Mouse (Mus musculus) myocyte (in vitro differentiated cells): ENCODE results near the gene Ascl4. TPM values are rescaled to one million over a fixed set of nuclear protein-coding genes. Genes with fewer than 3 reads are reported as not detected.

Source experiments
- H3K27me3 ChIP-seq: one replicate; pipeline ENCODE4 v1.6.1; 2011; ENCODE audit not compliant: control insufficient read depth, insufficient read depth, insufficient read length
- H3K36me3 ChIP-seq: one replicate; pipeline ENCODE4 v1.6.1; 2011; ENCODE audit not compliant: control insufficient read depth, insufficient read depth
- H3K4me2 ChIP-seq: one replicate; pipeline ENCODE4 v1.6.1; 2011; ENCODE audit warnings: low read depth, control low read depth
- H3K4me3 ChIP-seq: one replicate; pipeline ENCODE4 v1.5.1; 2011; ENCODE audit warnings: mild to moderate bottlenecking, control low read depth, moderate library complexity
- H3K79me2 ChIP-seq: one replicate; pipeline ENCODE4 v1.6.1; 2011; ENCODE audit not compliant: control insufficient read depth, insufficient read depth
- H3ac ChIP-seq: one replicate; pipeline ENCODE4 v1.6.1; 2011; ENCODE audit not compliant: control insufficient read depth, insufficient read length
- CEBPB ChIP-seq: IDR thresholded peaks from 2 replicates; pipeline ENCODE4 v1.6.1; 2011; ENCODE audit warnings: mild to moderate bottlenecking, moderate library complexity; ENCODE audit not compliant: poor library complexity, insufficient read depth, severe bottlenecking
- E2F4 ChIP-seq: IDR thresholded peaks from one replicate; pipeline ENCODE4 v1.6.1; 2011; ENCODE audit warnings: mild to moderate bottlenecking, control low read depth, moderate library complexity; ENCODE audit not compliant: insufficient read depth
- MAX ChIP-seq: IDR thresholded peaks from one replicate; pipeline ENCODE4 v1.6.1; 2011; ENCODE audit warnings: low read depth, mild to moderate bottlenecking, control low read depth
- MYOD1 ChIP-seq, 3 experiments: IDR thresholded peaks; one replicate each; pipeline ENCODE4 v1.6.1; 2011; ENCODE audit warnings: control low read depth in 2 of 3, low read depth in 2 of 3, mild to moderate bottlenecking in 2 of 3, moderate library complexity in 1 of 3; ENCODE audit not compliant: insufficient read length in 2 of 3, control insufficient read depth in 1 of 3
- MYOG ChIP-seq, 3 experiments: IDR thresholded peaks; one replicate each; pipeline ENCODE4 v1.6.1; 2011; ENCODE audit warnings: control low read depth in 2 of 3, low read depth in 2 of 3, mild to moderate bottlenecking in 2 of 3; ENCODE audit not compliant: insufficient read length in 2 of 3, control insufficient read depth in 1 of 3, insufficient read depth in 1 of 3
- POLR2A ChIP-seq: IDR thresholded peaks from one replicate; pipeline ENCODE4 v1.6.1; 2011; ENCODE audit warnings: low read depth, mild to moderate bottlenecking, control low read depth, moderate library complexity; ENCODE audit not compliant: insufficient read length
- POLR2AphosphoS2 ChIP-seq: IDR thresholded peaks from one replicate; pipeline ENCODE4 v1.6.1; 2011; ENCODE audit warnings: low read depth, control low read depth; ENCODE audit not compliant: insufficient read length
- REST ChIP-seq: IDR thresholded peaks from one replicate; pipeline ENCODE4 v1.6.1; 2011; ENCODE audit warnings: mild to moderate bottlenecking, control low read depth, moderate library complexity; ENCODE audit not compliant: insufficient read depth, insufficient read length
- SRF ChIP-seq: IDR thresholded peaks from one replicate; pipeline ENCODE4 v1.6.1; 2011; ENCODE audit warnings: low read depth; ENCODE audit not compliant: control insufficient read depth, insufficient read length
- TCF12 ChIP-seq: IDR thresholded peaks from one replicate; pipeline ENCODE4 v1.6.1; 2011; ENCODE audit warnings: mild to moderate bottlenecking, control low read depth; ENCODE audit not compliant: poor library complexity, insufficient read depth, severe bottlenecking
- TCF3 ChIP-seq: IDR thresholded peaks from one replicate; pipeline ENCODE4 v1.6.1; 2011; ENCODE audit warnings: low read depth, control low read depth; ENCODE audit not compliant: insufficient read length
- USF1 ChIP-seq: IDR thresholded peaks from one replicate; pipeline ENCODE4 v1.6.1; 2011; ENCODE audit warnings: low read depth, mild to moderate bottlenecking, control low read depth, moderate library complexity
- polyA plus RNA-seq: library from polyadenylated mRNA; unstranded; fragments of >200 nt; fragmentation: generic; extraction: Trizol; gene quantifications from one replicate; pipeline ENCODE4 v1.2.1, GENCODE M21; 2012; ENCODE audit warnings: missing spikeins

Gene Ascl4
- polyA plus RNA-seq, 1 experiment: not detected

- no peak for TF ChIP-seq REST
- TF ChIP-seq POLR2AphosphoS2: no peak
- no peak for TF ChIP-seq POLR2A
- no peak for TF ChIP-seq TCF12
- TF ChIP-seq E2F4: no peak
- no peak for TF ChIP-seq USF1
- TF ChIP-seq CEBPB: no peak
- no peak for TF ChIP-seq TCF3
- no peak for TF ChIP-seq MAX
- no peak for TF ChIP-seq MYOD1 (IDR thresholded peaks at IDR 0.05; ENCODE audit: control insufficient read depth in 1 of 3, insufficient read length in 2 of 3, low read depth in 2 of 3)
- H3ac ChIP-seq: no peak overlapping the region
- H3K36me3 ChIP-seq: no peaks in the 10 kb centered on the region
- no peak overlapping the region for H3K4me2 ChIP-seq
- no peaks in the 10 kb centered on the region for H3K79me2 ChIP-seq
- H3K27me3 ChIP-seq: peaks cover 27% of the 10 kb centered on the region
- H3K4me3 ChIP-seq: no peak overlapping the region
Measured at GRCm38 (mm10) chr10:85969894-85970620, 42.6 kb downstream of the Ascl4 start.

DNA sequence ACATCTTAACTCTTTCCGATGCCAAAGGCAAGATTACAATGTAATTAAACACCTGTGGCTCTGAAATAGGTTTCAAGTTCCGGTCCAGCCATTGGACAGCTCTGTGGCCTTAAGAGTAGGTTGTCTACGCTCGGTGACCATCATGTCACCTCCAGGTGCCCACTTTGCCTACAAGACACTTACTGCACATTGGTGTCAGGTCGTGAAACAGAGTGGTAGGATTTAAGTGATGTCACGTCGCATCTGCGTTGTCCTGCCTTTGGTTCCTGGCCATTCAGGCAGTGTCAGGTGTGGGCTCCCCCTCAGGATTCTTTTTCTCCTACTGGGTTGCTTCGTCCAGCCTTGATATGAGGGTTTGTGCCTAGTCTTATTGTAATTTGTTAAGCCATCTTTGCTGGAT is 44.3 kb downstream of the Ascl4 start:
- Histone ChIP-seq H3K27me3 (peaks cover 20% of the 10 kb centered on the region), H3K4me2 (no peak overlapping the region), H3K79me2 (no peaks in the 10 kb centered on the region), H3K4me3 (no peak overlapping the region), H3K36me3 (no peaks in the 10 kb centered on the region), H3ac (no peak overlapping the region)
- TF ChIP-seq SRF: no peak
- no peak for TF ChIP-seq MYOD1 (IDR thresholded peaks at IDR 0.05; ENCODE audit: control insufficient read depth in 1 of 3, insufficient read length in 2 of 3, low read depth in 2 of 3)
- TF ChIP-seq POLR2A: no peak
- no peak for TF ChIP-seq CEBPB
- TF ChIP-seq TCF3: no peak
- TF ChIP-seq MYOG (IDR thresholded peaks at IDR 0.05; ENCODE audit: control insufficient read depth in 1 of 3, insufficient read depth in 1 of 3, insufficient read length in 2 of 3, low read depth in 2 of 3): no peak
- TF ChIP-seq POLR2AphosphoS2: no peak
- TF ChIP-seq REST: no peak
- TF ChIP-seq TCF12: no peak
- TF ChIP-seq E2F4: no peak
- TF ChIP-seq USF1: no peak
- TF ChIP-seq MAX: no peak

- Histone ChIP-seq H3ac (no peak overlapping the region), H3K27me3 (peaks cover 20% of the 10 kb centered on the region), H3K79me2 (no peaks in the 10 kb centered on the region), H3K4me3 (no peak overlapping the region), H3K4me2 (peak overlapping the region; percentile 64), H3K36me3 (no peaks in the 10 kb centered on the region)
- TF ChIP-seq SRF (no peak), CEBPB (peak; percentile 61; the same call in 1 of the 2 replicates), POLR2A (peak; percentile 39)
Measured at GRCm38 (mm10) chr10:85972915-85973314, 45.4 kb downstream of the Ascl4 start.

GRCm38 (mm10) chr10:85989412-85990115 is 62.1 kb downstream of the Ascl4 start:
- Histone ChIP-seq H3K4me2 (no peak overlapping the region), H3ac (no peak overlapping the region), H3K4me3 (no peak overlapping the region), H3K36me3 (no peaks in the 10 kb centered on the region), H3K79me2 (no peaks in the 10 kb centered on the region), H3K27me3 (peaks cover 62% of the 10 kb centered on the region)
- TF ChIP-seq SRF (no peak), E2F4 (no peak), USF1 (no peak), TCF12 (no peak), CEBPB (no peak), MYOG (IDR thresholded peaks at IDR 0.05; ENCODE audit: control insufficient read depth in 1 of 3, insufficient read depth in 1 of 3, insufficient read length in 2 of 3, low read depth in 2 of 3) (no peak), MYOD1 (IDR thresholded peaks at IDR 0.05; ENCODE audit: control insufficient read depth in 1 of 3, insufficient read length in 2 of 3, low read depth in 2 of 3) (no peak), TCF3 (no peak), POLR2A (no peak), POLR2AphosphoS2 (no peak), REST (no peak), MAX (no peak)
